ENCODE assay signal across 23 mouse cellular contexts in genomic region chr17:27179681-27180280, GRCm38 (mm10). TPM values are rescaled to one million over a fixed set of nuclear protein-coding genes. Genes with fewer than 3 reads are reported as not detected.
DNase-seq lines count a peak whose midpoint lies in the region; ATAC-seq lines count a peak whose summit lies in the region.
"Had no signal": no experiment of that assay in that cellular context is flagged by ENCODE, and none has a peak within 500 bp of the region (broad histone marks: within the 10 kb centered on the region; RNA-seq: fewer than 3 reads in every experiment).

No protein-coding gene starts in this region.

- WGBS in heart, embryonic 11.5 days (ENCODE audit: insufficient replicate concordance) = 51% methylated on average over 12 of the region's 12 CpGs
- 51% methylated on average over 12 of the region's 12 CpGs for WGBS in heart, embryonic 10.5 days

- peak overlapping the region; percentile 22; the same call in 1 of the 2 replicates for H3K4me2 ChIP-seq in heart, embryonic 11.5 days
- H3K4me2 ChIP-seq: embryonic facial prominence, embryonic 15.5 days; heart, embryonic 13.5 days; hindbrain, embryonic 15.5 days; midbrain, embryonic 15.5 days had no signal

- no peaks in the 10 kb centered on the region for H3K27me3 ChIP-seq in heart, embryonic 11.5 days (ENCODE audit: control insufficient read depth, insufficient read depth, low read length)
- H3K27me3 ChIP-seq in heart, embryonic 10.5 days (ENCODE audit: insufficient read depth, poor library complexity, severe bottlenecking) = no peaks in the 10 kb centered on the region
- H3K27me3 ChIP-seq: embryonic facial prominence, embryonic 15.5 days; hindbrain, embryonic 15.5 days; midbrain, embryonic 15.5 days had no signal

- H3K9ac ChIP-seq in heart, embryonic 11.5 days (ENCODE audit: low read depth, low read length) = no peak overlapping the region
- H3K9ac ChIP-seq: embryonic facial prominence, embryonic 15.5 days; heart, embryonic 13.5 days; hindbrain, embryonic 15.5 days; midbrain, embryonic 15.5 days had no signal

- no peaks in the 10 kb centered on the region for H3K9me3 ChIP-seq in heart, embryonic 11.5 days (replicated peaks; ENCODE audit: control insufficient read depth, low read length)
- H3K9me3 ChIP-seq in heart, embryonic 10.5 days = no peaks in the 10 kb centered on the region
- H3K9me3 ChIP-seq: embryonic facial prominence, embryonic 15.5 days; forebrain, embryonic 10.5 days; heart, embryonic 13.5 days; hindbrain, embryonic 15.5 days; midbrain, embryonic 15.5 days had no signal

- H3K27ac ChIP-seq in heart, embryonic 11.5 days (ENCODE audit: low read depth, low read length) = no peak overlapping the region
- H3K27ac ChIP-seq in heart, embryonic 10.5 days = no peak overlapping the region
- H3K27ac ChIP-seq: embryonic facial prominence, embryonic 15.5 days; gastrocnemius, adult 2 months; heart, embryonic 13.5 days; hindbrain, embryonic 15.5 days; midbrain, embryonic 15.5 days had no signal

- H3K36me3 ChIP-seq in heart, embryonic 11.5 days (ENCODE audit: control insufficient read depth, insufficient read depth, low read length) = no peaks in the 10 kb centered on the region
- no peaks in the 10 kb centered on the region for H3K36me3 ChIP-seq in heart, embryonic 10.5 days
- H3K36me3 ChIP-seq: embryonic facial prominence, embryonic 15.5 days; forebrain, embryonic 10.5 days; heart, embryonic 13.5 days; hindbrain, embryonic 15.5 days; midbrain, embryonic 15.5 days had no signal

- H3K4me1 ChIP-seq in heart, embryonic 11.5 days (ENCODE audit: control insufficient read depth, insufficient read depth, low read length) = no peaks in the 10 kb centered on the region
- peaks cover 19% of the 10 kb centered on the region for H3K4me1 ChIP-seq in heart, embryonic 10.5 days

- intact Hi-C loops in left cerebral cortex, postnatal 10 days (cut with DNase I) = no loop called here

- DNase-seq in heart, embryonic 10.5 days (ENCODE audit: low spot score) = no peak
- peak; percentile 47 for DNase-seq in CD4-positive, CD25-positive, alpha-beta regulatory T cell, adult 2 months (ENCODE audit: low read depth, low spot score)
- peak; percentile 53 for DNase-seq in R1 (ENCODE audit: low read depth, low spot score)
- peak; percentile 39 for DNase-seq in induced T-regulatory cell, adult 2 months (ENCODE audit: low read depth)
- DNase-seq in left cerebral cortex, adult 11 months (ENCODE audit: low spot score) = no peak
- no peak for DNase-seq in left cerebral cortex, postnatal 10 days (ENCODE audit: extremely low spot score in 1 of 2, low spot score in 2 of 2)
- no peak for DNase-seq in spleen, adult 18-20 months
- DNase-seq: cerebellum, adult 2 months; gastrocnemius, adult 2 months; kidney, adult 9 months; kidney, postnatal 36 days; layer of hippocampus, adult 9-11 months; liver; lung, postnatal 10 days had no signal

- no peak overlapping the region for H3K4me3 ChIP-seq in heart, embryonic 11.5 days (ENCODE audit: low read depth, low read length)
- no peak overlapping the region for H3K4me3 ChIP-seq in heart, embryonic 10.5 days
- H3K4me3 ChIP-seq: embryonic facial prominence, embryonic 15.5 days; forebrain, embryonic 10.5 days; gastrocnemius, adult 2 months; heart, embryonic 13.5 days; hindbrain, embryonic 15.5 days; megakaryocyte, embryonic 14.5 days; midbrain, embryonic 15.5 days; myocyte had no signal

- ATAC-seq in heart, embryonic 11.5 days (replicated peaks; ENCODE audit: insufficient number of reproducible peaks, low FRiP score, low TSS enrichment) = no peak
- ATAC-seq: midbrain, embryonic 15.5 days had no signal

RNA-seq across cellular contexts. Expression of gene Ip6k3, which starts 12.2 kb away (rescaled TPM):
- 0.15 and 0.26 TPM in 2 replicates for polyA plus RNA-seq in heart, embryonic 11.5 days (2014; fragmentation: Nextera tagmentation; extraction: Ambion mirVana)
- polyA plus RNA-seq in heart, embryonic 10.5 days (2016; fragmentation: Nextera tagmentation; extraction: Ambion mirVana) = 0.05 and 0.10 TPM in 2 replicates
- under 1 TPM; 0.20 to 0.43 TPM for total RNA-seq in left cerebral cortex, postnatal 10 days (2021)
- total RNA-seq: MEL had no signal

RNA-seq across cellular contexts. Expression of gene Lemd2, which starts 24.5 kb away (rescaled TPM):
- 6.7 and 8.4 TPM in 2 replicates for polyA plus RNA-seq in heart, embryonic 11.5 days (2014; fragmentation: Nextera tagmentation; extraction: Ambion mirVana)
- 11.1 and 14.4 TPM in 2 replicates for polyA plus RNA-seq in heart, embryonic 10.5 days (2016; fragmentation: Nextera tagmentation; extraction: Ambion mirVana)
- 10 to 100 TPM; 47.1 to 50.0 TPM for total RNA-seq in left cerebral cortex, postnatal 10 days (2021)

RNA-seq across cellular contexts. Expression of gene Uqcc2, which starts 46.1 kb away (rescaled TPM):
- 363 and 374 TPM in 2 replicates for polyA plus RNA-seq in heart, embryonic 11.5 days (2014; fragmentation: Nextera tagmentation; extraction: Ambion mirVana)
- polyA plus RNA-seq in heart, embryonic 10.5 days (2016; fragmentation: Nextera tagmentation; extraction: Ambion mirVana) = 393 and 440 TPM in 2 replicates
- total RNA-seq in left cerebral cortex, postnatal 10 days (2021) = 100 to 1,000 TPM; 177 to 182 TPM

Comparison
In these comparisons a context has a peak if more than half of its experiments do, and no peak if none do; other contexts are left out.
1. DNase-seq: peak in CD4-positive, CD25-positive, alpha-beta regulatory T cell, adult 2 months (single experiment), R1 (single experiment) and induced T-regulatory cell, adult 2 months (single experiment); none in heart, embryonic 10.5 days (single experiment), left cerebral cortex, adult 11 months (single experiment), left cerebral cortex, postnatal 10 days (0 of 2) and spleen, adult 18-20 months (0 of 2).